In genomic region chr5:111665406-111665805, GRCm38 (mm10) we compare ENCODE assay signal across 26 mouse cellular contexts.
DNase-seq lines count a peak whose midpoint lies in the region; ATAC-seq and TF ChIP-seq lines count a peak whose summit lies in the region.
"Had no signal": no experiment of that assay in that cellular context is flagged by ENCODE, and none has a peak within 500 bp of the region (broad histone marks: within the 10 kb centered on the region; RNA-seq: fewer than 3 reads in every experiment).

No protein-coding gene starts in this region.

- H3K4me2 ChIP-seq in midbrain, postnatal 0 days (ENCODE audit: low read depth, low read length, poor library complexity, severe bottlenecking), result no peak overlapping the region
- H3K4me2 ChIP-seq: heart, embryonic 12.5 days; limb, embryonic 15.5 days; liver, embryonic 13.5 days; stomach, embryonic 15.5 days had no signal

- H3K27ac ChIP-seq in midbrain, embryonic 10.5 days (replicated peaks), result peak overlapping the region; percentile 63
- no peak overlapping the region for H3K27ac ChIP-seq in midbrain, postnatal 0 days (ENCODE audit: low read depth, low read length)
- H3K27ac ChIP-seq: heart, adult 2 months; limb, embryonic 10.5 days; limb, embryonic 15.5 days; liver, embryonic 13.5 days; macrophage; stomach, embryonic 15.5 days had no signal

- DNase-seq in adrenal gland, adult 2 months, result peak; percentile 59
- no peak for DNase-seq in adrenal gland, postnatal 4 days (ENCODE audit: low spot score in 2 of 2)
- DNase-seq in midbrain, embryonic 10.5 days (ENCODE audit: low spot score), result no peak
- no peak for DNase-seq in midbrain, postnatal 0 days (ENCODE audit: low spot score)
- DNase-seq in adrenal gland, postnatal 36 days, result peak; percentile 34 to 39
- no peak for DNase-seq in yolk sac, embryonic 10.5 days (ENCODE audit: low spot score)
- DNase-seq: cerebellum, adult 8-10 months; cerebellum, postnatal 25 days; forebrain, postnatal 0 days; heart, adult 2 months; kidney, adult 8-10 months; kidney, postnatal 10 days; layer of hippocampus, postnatal 36 days; liver, embryonic 13.5 days; lung, adult 18-20 months; right cerebral cortex, postnatal 25 days; thymus, postnatal 14 days had no signal

- H3K4me3 ChIP-seq in midbrain, embryonic 10.5 days, result no peak overlapping the region
- H3K4me3 ChIP-seq in midbrain, postnatal 0 days (ENCODE audit: low read depth, low read length), result no peak overlapping the region
- H3K4me3 ChIP-seq: heart, adult 2 months; heart, embryonic 12.5 days; limb, embryonic 10.5 days; limb, embryonic 15.5 days; liver, embryonic 13.5 days; stomach, embryonic 15.5 days had no signal

- no peak for ATAC-seq in midbrain, postnatal 0 days (ENCODE audit: low FRiP score)
- ATAC-seq in erythroblast, adult 5-6 weeks (replicated peaks; ENCODE audit: low FRiP score, poor library complexity, severe bottlenecking), result no peak
- ATAC-seq: forebrain, postnatal 0 days; intestine, embryonic 16.5 days; lung, postnatal 0 days; Patski had no signal

- no peak overlapping the region for H3K9ac ChIP-seq in midbrain, postnatal 0 days (replicated peaks; ENCODE audit: low read length, poor library complexity, severe bottlenecking)
- H3K9ac ChIP-seq: forebrain, postnatal 0 days; heart, embryonic 12.5 days; limb, embryonic 15.5 days; liver, embryonic 13.5 days; stomach, embryonic 15.5 days had no signal

- H3K27me3 ChIP-seq in midbrain, embryonic 10.5 days (ENCODE audit: low read depth, poor library complexity, severe bottlenecking), result peaks cover 34% of the 10 kb centered on the region
- H3K27me3 ChIP-seq in midbrain, postnatal 0 days (ENCODE audit: insufficient read depth, low read length), result no peaks in the 10 kb centered on the region
- H3K27me3 ChIP-seq: limb, embryonic 15.5 days; liver, embryonic 13.5 days; stomach, embryonic 15.5 days had no signal

- WGBS in midbrain, embryonic 10.5 days, result 82% methylated on average over 19 of the region's 19 CpGs
- 59% methylated on average over 19 of the region's 19 CpGs for WGBS in midbrain, postnatal 0 days

- TF ChIP-seq CTCF in midbrain, postnatal 0 days (IDR thresholded peaks at IDR 0.05), result no peak

- H3K4me1 ChIP-seq in midbrain, embryonic 10.5 days, result peaks cover 45% of the 10 kb centered on the region
- peaks cover 12% of the 10 kb centered on the region for H3K4me1 ChIP-seq in midbrain, postnatal 0 days (ENCODE audit: insufficient read depth, low read length)
- H3K4me1 ChIP-seq: heart, embryonic 12.5 days had no signal

- peaks cover 14% of the 10 kb centered on the region for H3K9me3 ChIP-seq in midbrain, embryonic 10.5 days (replicated peaks)
- no peaks in the 10 kb centered on the region for H3K9me3 ChIP-seq in midbrain, postnatal 0 days (ENCODE audit: low read length)
- H3K9me3 ChIP-seq: limb, embryonic 10.5 days; limb, embryonic 15.5 days; liver, embryonic 13.5 days; stomach, embryonic 15.5 days had no signal

- no peaks in the 10 kb centered on the region for H3K36me3 ChIP-seq in midbrain, embryonic 10.5 days
- H3K36me3 ChIP-seq in midbrain, postnatal 0 days (ENCODE audit: insufficient read depth, low read length), result no peaks in the 10 kb centered on the region
- H3K36me3 ChIP-seq: heart, embryonic 12.5 days; limb, embryonic 10.5 days; limb, embryonic 15.5 days; liver, embryonic 13.5 days; stomach, embryonic 15.5 days had no signal

Comparison
In these comparisons a context has a peak if more than half of its experiments do, and no peak if none do; other contexts are left out.
1. DNase-seq: peak in adrenal gland, adult 2 months (single experiment) and adrenal gland, postnatal 36 days (2 of 2); none in adrenal gland, postnatal 4 days (0 of 2), midbrain, embryonic 10.5 days (single experiment), midbrain, postnatal 0 days (single experiment) and yolk sac, embryonic 10.5 days (single experiment).